Mouse (Mus musculus) forebrain, embryonic 14.5 days (tissue): ENCODE results near the gene Myo1d. TPM values are rescaled to one million over a fixed set of nuclear protein-coding genes. Genes with fewer than 3 reads are reported as not detected.
A peak's percentile ranks its signal among the peaks of the same experiment; 100 is the strongest.

ENCODE experiments used
- ATAC-seq: fragments of 200-750 bp; cut with Nextera tagmentation; 2 replicates; pipeline ENCODE4 v1.8.0; 2017; ENCODE audit warnings: mild to moderate bottlenecking, moderate library complexity
- DNase-seq: peaks from one replicate; pipeline ENCODE4 v3.0.0-alpha.2; 2015; ENCODE audit warnings: low spot score
- H3K27ac ChIP-seq: fragments of 300-500 bp; sonication (generic); 2 replicates; pipeline ENCODE4 v1.5.1; 2014; ENCODE audit warnings: low read depth, mild to moderate bottlenecking, control low read depth, low read length, moderate library complexity
- H3K27me3 ChIP-seq: fragments of 300-500 bp; sonication (generic); replicated peaks from 2 replicates; pipeline ENCODE4 v1.6.1; 2014; ENCODE audit warnings: low read length, control low read depth, mixed read lengths; ENCODE audit not compliant: control insufficient read depth, insufficient read depth
- H3K36me3 ChIP-seq: fragments of 300-500 bp; sonication (generic); 2 replicates; pipeline ENCODE4 v1.6.1; 2014; ENCODE audit warnings: low read length, control low read depth; ENCODE audit not compliant: control insufficient read depth, insufficient read depth
- H3K4me1 ChIP-seq: fragments of 300-500 bp; sonication (generic); 2 replicates; pipeline ENCODE4 v1.6.1; 2014; ENCODE audit warnings: antibody characterized with exemption, low read length, control low read depth; ENCODE audit not compliant: control insufficient read depth, insufficient read depth
- H3K4me2 ChIP-seq: fragments of 300-500 bp; sonication (generic); 2 replicates; pipeline ENCODE4 v1.6.1; 2014; ENCODE audit warnings: mild to moderate bottlenecking, control low read depth, low read length
- H3K4me3 ChIP-seq: fragments of 300-500 bp; sonication (generic); 2 replicates; pipeline ENCODE4 v1.5.1; 2014; ENCODE audit warnings: low read depth, low read length, control low read depth
- H3K9ac ChIP-seq: fragments of 300-500 bp; sonication (generic); 2 replicates; pipeline ENCODE4 v1.6.1; 2014; ENCODE audit warnings: mild to moderate bottlenecking, low read length, control low read depth, moderate library complexity
- H3K9me3 ChIP-seq: fragments of 300-500 bp; sonication (generic); replicated peaks from 2 replicates; pipeline ENCODE4 v1.6.1; 2016; ENCODE audit warnings: low read length, control low read depth, mixed read lengths; ENCODE audit not compliant: control insufficient read depth
- WGBS: fragments of 180-500 bp; shearing (Covaris S2); extraction: QIAGEN DNeasy Blood & Tissue Kit; methylation state at CpG from one replicate; pipeline ENCODE4 v1.1.7; 2014; 5-methylcytosine and 5-hydroxymethylcytosine counted together
- polyA plus RNA-seq: library from polyadenylated mRNA; unstranded; fragments of >200 nt; fragmentation: Nextera tagmentation; extraction: Ambion mirVana; gene quantifications from 2 replicates; pipeline ENCODE4 v1.2.1, GENCODE M21; 2014

Gene Myo1d
- polyA plus RNA-seq, 1 experiment from 2014 or later, result 1.3 TPM

- Histone ChIP-seq H3K27ac (no peak overlapping the region), H3K4me3 (no peak overlapping the region), H3K36me3 (no peaks in the 10 kb centered on the region), H3K27me3 (no peaks in the 10 kb centered on the region; the same call in 1 of the 2 replicates), H3K4me1 (no peaks in the 10 kb centered on the region), H3K4me2 (no peak overlapping the region), H3K9ac (no peak overlapping the region), H3K9me3 (no peaks in the 10 kb centered on the region)
- ATAC-seq (no peak), DNase-seq (no peak)
- WGBS, result 90% methylated on average over 10 of the region's 10 CpGs
These were observed 150.6 kb downstream of the Myo1d start for GRCm38 (mm10) chr11:80628992-80629865.

GRCm38 (mm10) chr11:80628581-80628980 is 151.2 kb downstream of the Myo1d start:
- 97% methylated on average over 4 of the region's 4 CpGs for WGBS
- Histone ChIP-seq H3K9ac (no peak overlapping the region), H3K4me3 (no peak overlapping the region), H3K27me3 (no peaks in the 10 kb centered on the region; the same call in 1 of the 2 replicates), H3K4me1 (0 out of 2 replicates have a peak, but pooled peaks cover 1% of the 10 kb centered on the region), H3K27ac (no peak overlapping the region), H3K9me3 (no peaks in the 10 kb centered on the region), H3K4me2 (no peak overlapping the region), H3K36me3 (no peaks in the 10 kb centered on the region)
- DNase-seq (no peak), ATAC-seq (no peak)

GRCm38 (mm10) chr11:80623038-80623380 is 156.8 kb downstream of the Myo1d start:
- Histone ChIP-seq H3K9ac (peak overlapping the region; percentile 33; the same call in 1 of the 2 replicates), H3K36me3 (no peaks in the 10 kb centered on the region), H3K27me3 (peaks cover 12% of the 10 kb centered on the region), H3K4me2 (peak overlapping the region; percentile 40), H3K4me1 (peaks cover 16% of the 10 kb centered on the region), H3K4me3 (0 out of 2 replicates have a peak overlapping the region, but pooled peaks have one; percentile 11), H3K9me3 (no peaks in the 10 kb centered on the region), H3K27ac (peak overlapping the region; percentile 97)
- ATAC-seq, result peak; percentile 88
- 3% methylated on average over 7 of the region's 7 CpGs for WGBS
- DNase-seq, result peak; percentile 94

GRCm38 (mm10) chr11:80622233-80623037 is 157.4 kb downstream of the Myo1d start:
- Histone ChIP-seq H3K27me3 (peaks cover 12% of the 10 kb centered on the region), H3K4me3 (peak overlapping the region; percentile 11; the same call in 1 of the 2 replicates), H3K27ac (peak overlapping the region; percentile 97), H3K4me2 (peak overlapping the region; percentile 40), H3K36me3 (no peaks in the 10 kb centered on the region), H3K9me3 (no peaks in the 10 kb centered on the region), H3K4me1 (peaks cover 16% of the 10 kb centered on the region), H3K9ac (peak overlapping the region; percentile 50; the same call in 1 of the 2 replicates)
- DNase-seq (peak; percentile 96), ATAC-seq (peak; percentile 91)
- 2% methylated on average over 11 of the region's 11 CpGs for WGBS

GRCm38 (mm10) chr11:80614949-80615725 is 164.7 kb downstream of the Myo1d start:
- 52% methylated on average over 6 of the region's 6 CpGs for WGBS
- H3K27ac ChIP-seq, result peak overlapping the region; percentile 0; the same call in 1 of the 2 replicates
- ATAC-seq, result no peak
- no peaks in the 10 kb centered on the region for H3K36me3 ChIP-seq
- 0 out of 2 replicates have a peak, but pooled peaks cover 3% of the 10 kb centered on the region for H3K4me1 ChIP-seq
- no peak overlapping the region for H3K4me3 ChIP-seq
- H3K4me2 ChIP-seq, result no peak overlapping the region
- no peaks in the 10 kb centered on the region for H3K9me3 ChIP-seq
- H3K27me3 ChIP-seq, result peaks cover 12% of the 10 kb centered on the region; the same call in 1 of the 2 replicates
- DNase-seq, result no peak
- no peak overlapping the region for H3K9ac ChIP-seq

- Histone ChIP-seq H3K27me3 (peaks cover 10% of the 10 kb centered on the region; the same call in 1 of the 2 replicates), H3K4me1 (0 out of 2 replicates have a peak, but pooled peaks cover 3% of the 10 kb centered on the region), H3K4me3 (no peak overlapping the region), H3K27ac (no peak overlapping the region), H3K9me3 (no peaks in the 10 kb centered on the region), H3K4me2 (no peak overlapping the region), H3K9ac (no peak overlapping the region), H3K36me3 (no peaks in the 10 kb centered on the region)
- WGBS, result 30% methylated on average over 5 of the region's 5 CpGs
- no peak for ATAC-seq
- peak; percentile 83 for DNase-seq
These were observed 165.4 kb downstream of the Myo1d start for GRCm38 (mm10) chr11:80614418-80614817.

GRCm38 (mm10) chr11:80613534-80613933 is 166.3 kb downstream of the Myo1d start:
- ATAC-seq (no peak), DNase-seq (no peak)
- Histone ChIP-seq H3K4me1 (0 out of 2 replicates have a peak, but pooled peaks cover 3% of the 10 kb centered on the region), H3K9me3 (no peaks in the 10 kb centered on the region), H3K9ac (no peak overlapping the region), H3K27me3 (peaks cover 4% of the 10 kb centered on the region; the same call in 1 of the 2 replicates), H3K27ac (no peak overlapping the region), H3K4me3 (no peak overlapping the region), H3K4me2 (no peak overlapping the region), H3K36me3 (no peaks in the 10 kb centered on the region)
- WGBS, result 21% methylated on average over 6 of the region's 6 CpGs
